Mouse (Mus musculus) brain, embryonic 14.5 days (tissue): Measurements from ENCODE around the gene Btg2.

Experiments
- CTCF ChIP-seq: fragments of 200-500 bp; IDR thresholded peaks from 2 replicates; pipeline ENCODE4 v1.5.1; 2012; ENCODE audit warnings: inconsistent platforms, mild to moderate bottlenecking, moderate library complexity, borderline replicate concordance; ENCODE audit not compliant: insufficient read depth, insufficient read length; ENCODE audit errors: extremely low read depth
- POLR2A ChIP-seq: fragments of 200-500 bp; IDR thresholded peaks from 2 replicates; pipeline ENCODE4 v1.6.1; 2012; ENCODE audit warnings: mild to moderate bottlenecking, inconsistent platforms, borderline replicate concordance; ENCODE audit not compliant: poor library complexity, insufficient read depth, insufficient read length, severe bottlenecking; ENCODE audit errors: extremely low read depth

DNA sequence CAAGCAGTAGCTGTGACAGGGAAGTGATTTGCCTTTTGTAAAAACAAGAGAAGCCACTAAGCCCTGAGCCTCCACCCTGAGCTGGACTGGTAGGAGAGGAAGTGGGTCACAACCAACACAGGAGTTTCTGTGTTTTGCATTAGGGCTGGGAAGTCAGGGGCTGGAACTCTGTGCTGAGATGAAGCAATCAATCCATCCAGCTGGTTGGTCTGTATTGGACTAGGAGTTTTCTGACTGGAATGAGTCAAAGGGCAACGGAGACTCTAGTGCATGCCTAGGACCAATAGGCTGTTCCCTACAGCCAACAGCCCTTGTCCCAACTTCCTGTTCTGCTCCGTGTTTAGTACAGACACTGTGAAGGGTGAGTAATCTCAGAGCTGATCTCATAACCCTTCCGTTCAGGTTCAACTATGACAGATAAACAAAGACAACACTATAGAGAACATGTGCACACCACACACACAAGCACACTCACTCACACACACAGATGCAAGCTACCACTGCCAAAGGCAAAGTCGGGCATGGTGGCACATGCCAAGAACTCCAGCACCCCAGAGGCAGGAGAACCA lies 13.6 kb downstream of the Btg2 start:
- TF ChIP-seq CTCF (no peak), POLR2A (no peak)
